Mouse (Mus musculus) ovary, postnatal 14 days (tissue): ENCODE measurements at regions not wholly inside any gene's neighbourhood (a gene's known extent, or its start where the extent isn't known, plus 50 kb on each side); places are given as distances from the start of the nearest gene placed in this dataset.

ENCODE experiments used
- DNase-seq: peaks from one replicate; pipeline ENCODE4 v3.0.0; 2022; ENCODE audit warnings: low spot score

DNA sequence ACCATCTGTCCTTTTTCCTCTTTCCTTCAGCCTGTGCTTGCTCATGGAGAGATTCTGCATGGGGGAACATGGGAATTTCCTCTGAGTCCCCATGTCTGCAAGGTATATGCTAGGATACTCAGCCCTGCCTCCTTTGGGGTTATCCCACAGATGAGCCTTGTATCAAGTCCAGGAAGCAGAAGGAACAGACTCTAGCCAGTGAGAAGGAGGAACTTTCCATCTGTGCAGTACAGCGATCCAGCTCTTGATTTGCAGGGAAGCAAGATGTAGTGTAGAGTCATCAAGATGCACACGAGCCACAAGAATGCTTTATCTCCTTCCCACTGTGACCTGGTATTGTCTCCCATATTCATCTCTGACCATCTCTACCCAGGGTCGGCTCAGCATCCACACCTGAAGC is 84.5 kb downstream of the Gadd45g start:
- DNase-seq: no peak

DNA sequence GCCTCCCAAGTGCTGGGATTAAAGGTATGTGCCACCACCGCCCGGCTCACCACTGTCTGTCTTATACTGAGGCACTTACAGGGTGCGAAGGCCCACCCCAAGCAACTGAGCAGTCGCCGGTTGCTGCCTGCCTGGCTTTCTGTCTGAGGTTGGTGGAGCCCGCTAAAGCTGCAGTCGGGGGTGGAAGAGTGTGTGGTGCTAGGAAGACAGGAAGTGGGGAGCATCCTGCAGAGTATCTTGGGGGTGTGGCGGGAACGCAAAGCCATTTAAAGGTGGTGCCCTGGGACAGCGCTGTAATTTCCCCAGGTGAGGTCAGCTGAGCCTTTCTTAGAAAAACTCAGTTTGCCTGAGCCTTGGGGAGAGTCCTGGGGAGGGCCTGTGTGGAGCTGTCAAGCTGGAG is 89.3 kb downstream of the Gadd45g start:
- DNase-seq: no peak

DNA sequence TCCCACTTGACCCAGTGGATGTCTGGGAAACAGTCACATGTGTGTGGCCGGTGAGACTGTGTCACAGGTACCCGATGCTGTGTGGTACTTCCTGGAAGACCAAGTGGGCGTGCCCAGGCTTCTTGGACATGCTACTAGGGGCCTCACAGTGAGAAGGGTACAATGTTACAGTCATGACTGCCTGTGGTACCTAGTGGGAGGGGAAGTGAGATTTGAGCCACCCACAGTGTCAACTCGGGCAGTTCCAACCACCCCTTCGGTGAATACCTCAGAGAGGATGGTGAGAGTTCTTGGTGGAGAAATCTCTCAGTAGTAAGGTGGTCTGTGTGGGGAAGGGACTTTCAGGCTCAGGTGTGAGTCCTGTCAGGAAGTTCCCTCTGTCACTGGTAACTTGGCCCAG is 90.0 kb downstream of the Gadd45g start:
- no peak for DNase-seq

DNA sequence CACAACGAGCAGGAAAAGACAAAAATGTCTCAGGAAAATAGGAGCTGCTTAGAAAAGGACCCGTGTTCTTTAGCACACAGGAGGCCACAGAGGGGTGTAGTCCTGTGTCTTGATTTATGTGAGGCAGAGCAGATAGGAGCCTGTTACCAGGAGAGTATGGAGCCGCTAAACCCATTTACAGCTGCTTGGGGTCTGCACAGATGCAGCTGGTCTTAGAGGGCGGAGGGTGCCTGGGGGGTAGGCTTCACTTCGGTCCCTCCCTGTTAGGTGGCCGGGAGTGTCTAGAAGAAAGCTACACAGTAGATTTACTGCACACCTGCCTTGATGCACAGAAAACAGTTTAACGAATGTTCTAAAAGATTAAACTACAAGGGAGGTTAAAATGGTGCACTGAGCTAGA is 91.4 kb downstream of the Gadd45g start:
- no peak for DNase-seq

DNA sequence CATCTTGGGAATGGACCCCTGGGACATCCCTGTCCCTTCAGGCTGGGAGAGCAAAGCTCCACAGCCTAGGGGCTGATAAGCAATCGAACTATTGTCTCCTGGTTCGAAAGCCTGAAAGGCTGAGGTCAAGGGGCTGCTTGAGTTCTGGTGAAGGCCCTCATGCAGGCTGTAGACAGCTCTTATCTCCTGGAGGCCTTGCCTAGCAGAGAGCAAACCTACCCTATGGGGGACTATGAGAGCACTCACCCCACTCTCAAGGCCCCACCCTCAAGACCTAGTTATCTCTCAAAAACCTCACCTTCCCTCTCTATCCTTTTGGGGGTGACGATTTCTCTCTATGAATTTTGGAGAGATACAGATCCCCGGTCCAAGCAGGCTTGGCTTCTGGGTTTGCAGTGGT is 92.8 kb downstream of the Gadd45g start:
- DNase-seq: no peak

DNA sequence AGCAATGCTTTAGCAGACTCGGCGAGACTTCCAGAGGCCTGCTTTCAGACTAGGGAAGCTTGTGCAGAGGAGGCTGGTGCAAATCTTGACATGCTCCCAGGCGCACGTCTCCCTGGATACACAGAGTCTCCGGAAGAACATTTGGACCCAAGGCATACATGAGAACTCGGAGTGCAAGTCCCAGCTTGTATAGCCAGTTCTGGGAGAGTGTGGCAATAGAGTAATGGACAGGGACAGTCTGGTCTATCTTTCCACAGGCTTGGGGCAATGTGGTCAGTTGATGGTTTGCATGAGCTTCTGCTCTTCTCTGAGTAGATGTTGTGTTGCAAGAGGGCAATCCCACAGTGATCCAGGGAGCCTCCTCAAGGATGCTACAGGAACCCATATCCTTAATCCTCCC is 93.2 kb downstream of the Gadd45g start:
- DNase-seq: no peak

DNA sequence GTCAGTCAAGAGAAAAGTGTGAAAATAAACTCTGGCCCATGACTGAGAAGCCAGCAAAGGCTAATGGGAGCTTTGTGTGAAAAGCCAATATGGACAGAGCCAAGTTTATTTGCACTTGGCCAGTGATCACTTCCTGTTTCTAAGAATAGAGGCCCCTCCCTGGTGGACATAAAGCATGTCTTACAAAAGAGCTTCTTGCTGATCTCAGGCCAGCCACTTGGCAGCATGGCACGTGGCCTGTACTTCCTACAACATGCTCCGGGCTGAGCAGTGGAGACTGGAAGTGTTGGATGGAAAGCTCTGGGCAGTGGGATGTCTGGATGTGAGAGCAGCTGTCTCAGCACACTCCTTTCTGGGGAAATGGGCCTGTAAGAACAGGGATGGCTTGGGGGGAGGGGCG is 99.7 kb downstream of the Gadd45g start:
- peak; percentile 29 for DNase-seq

DNA sequence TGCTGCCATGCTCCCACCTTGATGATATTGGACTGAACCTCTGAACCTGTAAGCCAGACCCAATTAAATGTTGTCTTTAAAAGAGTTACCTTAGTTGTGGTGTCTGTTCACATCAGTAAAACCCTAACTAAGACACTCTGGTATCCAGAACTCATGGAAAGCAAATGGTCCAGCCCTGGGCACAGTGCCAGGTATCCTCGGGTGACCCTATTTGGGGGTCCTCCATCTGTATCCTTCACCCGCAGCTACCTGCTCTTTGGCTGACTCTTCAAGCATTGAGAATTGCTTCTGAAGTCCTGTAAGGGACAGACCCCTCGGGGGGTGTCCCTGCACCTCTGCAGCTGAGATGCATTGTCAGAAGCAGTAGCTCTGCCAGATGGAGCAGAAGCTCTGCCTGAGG is 102.4 kb downstream of the Gadd45g start:
- DNase-seq: no peak

DNA sequence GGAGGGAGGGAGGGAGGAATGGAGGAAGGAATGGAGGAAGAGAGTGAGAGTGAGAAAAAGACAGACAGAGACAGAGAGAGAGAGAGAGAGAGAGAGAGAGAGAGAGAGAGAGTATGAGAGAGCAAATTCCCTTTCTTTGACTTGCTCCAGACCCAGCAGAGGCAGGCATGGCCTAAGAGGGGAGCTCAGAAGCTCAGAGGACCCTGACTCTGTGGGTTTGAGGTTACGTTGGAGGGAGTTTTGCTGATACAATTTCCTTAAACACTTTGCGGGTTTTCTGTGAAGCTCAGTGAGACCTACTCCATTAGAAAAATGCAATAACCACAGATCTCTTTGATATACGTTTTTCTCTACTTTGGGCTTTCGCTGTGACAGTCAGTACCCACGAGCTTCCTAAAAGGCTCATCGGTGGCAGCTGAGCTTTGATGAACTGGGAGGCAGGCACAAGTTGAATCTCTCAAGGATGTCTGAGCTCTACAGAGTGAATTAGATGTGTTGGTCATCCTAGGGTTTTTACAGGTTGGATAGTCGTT is 105.1 kb downstream of the Gadd45g start:
- no peak for DNase-seq

DNA sequence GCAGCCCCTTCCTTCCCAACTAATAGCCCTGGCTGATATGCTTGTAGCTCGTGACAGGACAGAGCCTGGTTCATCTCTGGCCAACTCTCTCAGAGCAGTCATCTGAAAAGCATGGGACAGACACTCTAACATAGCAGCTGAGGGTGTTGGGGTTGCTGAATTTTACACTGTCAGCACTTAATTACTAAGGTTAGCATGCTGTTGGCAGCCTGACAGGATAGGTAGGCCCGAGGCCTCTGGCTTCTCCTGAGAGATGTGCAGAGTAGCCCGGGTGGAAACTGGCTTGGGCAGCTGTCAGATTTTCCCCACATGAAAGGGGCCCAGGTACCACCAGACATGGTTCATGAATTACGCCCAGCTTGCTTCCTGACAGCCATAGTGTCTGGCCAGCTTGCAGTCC is 106.6 kb downstream of the Gadd45g start:
- DNase-seq: no peak

DNA sequence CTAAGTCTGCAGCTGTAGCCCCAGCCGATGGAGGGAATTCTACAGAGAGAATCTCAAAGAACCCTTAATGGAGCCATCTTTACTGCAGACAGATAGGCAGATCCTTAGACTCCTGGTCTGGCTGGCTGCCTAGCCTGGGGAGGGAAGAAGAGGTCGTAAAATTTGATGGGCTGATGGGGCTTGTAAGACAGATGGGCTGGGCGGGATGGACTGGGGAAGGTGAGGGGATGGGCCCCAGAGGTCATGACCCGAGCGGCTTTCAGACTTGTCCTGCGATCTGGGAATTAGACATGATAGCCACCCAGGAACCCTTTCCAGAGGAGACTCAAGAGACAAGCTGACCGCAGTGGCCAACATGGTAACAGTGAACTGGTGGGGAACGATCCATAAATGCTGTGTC is 107.1 kb downstream of the Gadd45g start:
- no peak for DNase-seq

DNA sequence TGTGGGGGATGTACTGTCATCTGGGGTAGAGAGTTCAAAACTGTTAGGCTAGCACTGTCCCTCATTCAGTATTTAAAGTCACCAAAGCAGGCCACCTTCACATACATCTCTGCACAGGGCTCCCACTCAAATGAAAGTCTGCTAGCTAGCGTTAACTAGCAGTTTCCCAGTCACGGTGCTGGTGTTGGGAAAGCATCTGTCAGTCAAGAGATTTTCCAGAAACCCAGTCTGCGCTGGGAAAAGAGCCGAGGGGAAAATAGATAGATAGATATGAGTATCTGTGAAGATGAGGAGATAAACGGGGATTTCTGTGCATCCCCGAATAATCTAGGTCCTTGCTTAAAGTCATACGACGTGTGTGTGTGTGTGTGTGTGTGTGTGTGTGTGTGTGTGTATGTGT is 110.6 kb downstream of the Gadd45g start:
- no peak for DNase-seq

DNA sequence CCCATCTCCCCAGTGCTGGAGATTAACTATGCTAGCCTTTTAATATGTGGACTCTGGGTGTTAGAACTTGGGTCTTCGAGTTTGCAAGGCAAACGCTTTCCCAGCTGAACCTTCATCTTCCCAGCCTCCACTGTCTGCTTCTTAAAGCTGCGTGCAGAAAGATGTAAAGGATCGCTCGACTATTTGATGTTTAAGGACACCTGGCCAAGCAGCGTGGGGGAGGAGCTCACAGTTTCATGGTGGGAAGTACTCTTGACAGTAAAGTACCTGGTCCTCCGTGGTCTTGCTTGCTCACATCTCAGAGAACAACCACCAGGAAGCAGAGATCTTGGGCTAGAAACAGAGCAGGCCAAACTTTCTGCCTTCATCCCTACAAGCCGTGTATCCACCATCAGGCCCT is 113.1 kb downstream of the Gadd45g start:
- DNase-seq: no peak

DNA sequence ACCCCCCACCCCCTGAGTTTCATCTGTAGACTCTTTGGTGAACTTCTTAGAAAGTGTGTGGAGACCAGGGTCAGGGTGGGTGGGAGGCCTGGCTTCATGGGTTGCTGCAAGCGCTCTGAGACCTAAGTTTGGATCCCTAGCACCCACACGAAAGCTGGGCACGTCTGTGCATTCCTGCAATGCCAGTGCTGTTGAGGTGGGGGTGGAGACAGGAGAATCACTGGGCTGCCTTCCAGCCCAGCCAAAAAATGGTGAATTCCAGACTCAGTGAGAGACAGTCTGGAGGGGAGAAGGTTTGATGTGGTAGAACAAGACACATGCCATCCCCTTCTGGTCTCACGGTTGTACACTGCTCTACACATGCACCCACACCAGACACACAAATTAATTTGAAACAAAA is 113.8 kb downstream of the Gadd45g start:
- no peak for DNase-seq

DNA sequence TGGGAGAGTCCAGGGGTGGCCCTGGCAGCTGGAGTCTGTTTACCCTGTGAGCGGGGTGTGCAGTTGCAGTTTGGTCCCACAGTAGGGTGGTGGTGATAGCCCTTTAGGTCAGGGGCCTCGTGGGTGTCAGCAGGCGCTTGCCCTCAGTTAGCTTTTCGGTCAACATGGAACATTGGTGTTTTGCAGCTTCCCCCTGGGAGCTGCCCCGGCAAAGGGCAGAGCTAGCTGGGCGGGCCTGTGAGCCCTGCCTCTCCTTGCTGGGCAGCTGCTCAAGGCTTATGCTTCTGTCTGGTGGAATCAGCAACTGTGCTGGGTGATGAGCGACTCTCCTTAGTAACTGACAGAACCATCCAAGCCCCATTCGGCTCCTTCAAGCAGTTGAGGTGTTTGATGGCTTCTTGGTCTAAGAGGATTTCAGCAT is 115.7 kb downstream of the Gadd45g start:
- DNase-seq: no peak

DNA sequence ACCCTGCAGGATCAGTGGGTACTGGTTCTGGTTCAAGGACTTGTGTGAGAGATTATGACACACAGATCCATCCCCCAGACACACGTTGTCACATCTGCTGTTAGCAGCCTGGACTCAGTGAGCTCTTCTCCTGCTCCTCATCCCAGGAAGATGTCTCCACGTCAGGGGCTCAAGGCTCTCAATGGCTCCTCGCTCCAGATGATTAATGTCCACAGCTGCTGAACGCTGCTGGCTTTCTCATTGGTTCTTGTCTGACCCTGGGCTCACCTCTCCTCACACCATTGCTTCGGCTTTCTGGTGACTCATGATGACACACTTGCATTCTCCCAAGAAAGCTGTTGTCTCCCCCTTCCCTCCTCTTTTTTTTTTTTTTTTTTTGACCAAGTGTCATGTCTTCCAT is 116.2 kb downstream of the Gadd45g start:
- no peak for DNase-seq

DNA sequence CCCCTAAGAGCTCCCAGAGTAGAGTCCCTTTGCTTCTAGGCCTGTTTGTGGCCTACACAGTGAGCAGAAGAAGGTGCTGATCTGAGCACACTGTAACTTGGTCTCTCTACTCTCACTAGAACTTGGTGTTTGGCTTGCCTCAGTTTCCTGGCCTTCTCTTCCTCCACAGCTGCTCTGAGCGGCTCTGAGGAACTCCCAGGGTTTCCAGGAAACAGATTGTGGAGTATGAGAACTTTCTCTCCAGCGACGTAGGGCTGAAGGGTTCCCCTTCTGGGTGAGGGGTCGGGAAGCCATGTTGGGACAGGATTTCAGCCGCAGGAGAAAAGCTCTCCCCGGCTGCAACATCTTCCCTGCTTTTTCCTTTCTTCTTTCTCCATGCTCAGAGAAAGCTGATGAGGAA is 117.5 kb downstream of the Gadd45g start:
- DNase-seq: no peak

DNA sequence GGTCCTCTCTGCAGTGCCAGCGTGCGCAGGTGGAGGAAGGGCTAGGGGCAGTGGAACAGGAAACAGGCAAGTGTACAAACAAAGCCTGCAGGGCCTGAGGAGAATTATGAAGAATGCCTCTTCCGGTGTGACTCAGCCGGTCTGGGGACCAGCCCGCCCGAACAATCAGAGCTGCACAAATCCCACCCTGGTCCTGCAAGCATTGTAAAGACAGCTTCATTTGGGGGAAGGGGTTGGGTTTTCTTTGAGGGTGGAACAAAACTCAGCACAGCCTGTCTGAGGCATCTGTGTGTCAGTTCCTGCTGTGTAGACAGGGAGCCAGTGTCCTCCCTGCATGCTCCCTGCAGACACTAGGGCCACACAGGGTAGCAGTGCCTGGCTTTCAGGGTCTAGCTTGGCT is 117.9 kb downstream of the Gadd45g start:
- DNase-seq: no peak

DNA sequence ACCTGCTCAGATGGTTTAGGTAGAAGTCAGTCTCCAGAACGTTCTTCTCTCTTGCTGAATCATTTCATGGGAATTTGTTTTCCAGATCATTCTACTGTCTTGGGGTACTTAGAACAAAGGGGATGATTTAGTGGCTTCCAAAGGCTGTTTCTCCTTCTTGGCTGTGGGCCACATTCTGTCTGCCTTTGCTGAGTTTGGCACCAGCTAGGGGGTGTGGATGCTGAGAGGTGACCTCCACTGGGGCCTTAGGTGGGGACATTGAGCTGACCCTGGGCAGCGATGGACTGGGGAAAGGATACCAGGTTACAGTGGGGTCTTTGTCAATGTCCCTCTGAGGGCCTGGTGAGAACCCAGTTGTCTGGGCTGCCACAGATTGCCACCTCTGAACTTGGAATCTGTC is 118.4 kb downstream of the Gadd45g start:
- DNase-seq: no peak

DNA sequence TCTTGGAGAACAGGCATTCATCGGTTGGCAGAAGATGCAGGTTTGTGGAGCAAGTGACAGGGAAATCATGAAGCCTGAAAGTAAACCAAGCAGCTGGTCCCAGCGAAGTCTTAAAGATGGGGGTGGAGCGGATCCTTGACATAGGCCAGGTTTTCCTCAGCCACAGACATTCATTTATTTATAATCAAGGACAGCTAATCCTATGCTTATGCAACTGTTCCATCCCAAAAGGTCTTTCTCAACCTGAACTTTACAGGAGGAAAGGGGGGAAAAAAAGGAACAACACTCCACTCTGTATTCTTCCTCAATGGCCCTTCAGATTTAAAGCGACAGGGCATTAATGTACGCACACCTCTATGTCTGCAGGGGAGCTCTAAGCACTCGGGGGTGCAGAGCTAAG is 121.6 kb downstream of the Gadd45g start:
- DNase-seq: no peak

DNA sequence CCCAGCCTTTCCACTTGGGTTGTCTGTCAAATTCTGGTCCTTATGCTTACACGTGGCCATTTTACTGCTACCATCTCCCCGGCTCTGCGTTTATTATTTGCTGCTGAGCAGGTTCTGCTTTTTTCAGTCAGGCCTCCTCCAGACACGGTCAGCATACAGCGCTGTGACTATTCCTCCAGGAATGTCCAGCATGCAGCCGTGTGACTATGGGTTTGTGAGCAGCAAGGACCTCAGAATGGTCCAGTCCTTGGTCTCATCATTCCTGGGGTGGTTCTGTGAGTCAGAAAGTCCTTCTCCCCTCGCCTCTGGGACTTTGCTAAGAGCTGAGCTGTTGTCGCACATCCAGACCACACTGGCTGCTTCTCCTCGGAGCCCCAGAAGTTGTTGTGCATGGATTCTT is 122.3 kb downstream of the Gadd45g start:
- no peak for DNase-seq

DNA sequence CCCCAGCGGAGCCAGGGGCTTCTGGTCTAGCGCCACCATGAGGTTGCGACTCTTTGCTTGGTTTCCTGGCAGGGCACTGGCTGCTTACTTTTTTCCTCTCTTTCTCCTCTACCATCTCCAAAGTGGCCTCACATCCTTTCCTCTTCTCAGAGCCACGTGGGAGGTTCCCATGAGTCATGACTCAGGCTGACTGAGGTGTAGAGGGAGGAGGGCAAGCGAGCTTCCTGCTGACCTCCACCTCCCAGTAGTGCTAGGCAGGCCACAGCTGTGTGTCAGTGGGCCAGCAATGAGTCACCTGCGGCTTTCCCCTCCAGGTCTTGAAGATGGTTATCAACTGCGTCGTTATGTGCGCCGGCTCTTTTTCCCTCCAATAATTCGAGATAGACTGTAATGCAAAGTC is 123.6 kb downstream of the Gadd45g start:
- no peak for DNase-seq

DNA sequence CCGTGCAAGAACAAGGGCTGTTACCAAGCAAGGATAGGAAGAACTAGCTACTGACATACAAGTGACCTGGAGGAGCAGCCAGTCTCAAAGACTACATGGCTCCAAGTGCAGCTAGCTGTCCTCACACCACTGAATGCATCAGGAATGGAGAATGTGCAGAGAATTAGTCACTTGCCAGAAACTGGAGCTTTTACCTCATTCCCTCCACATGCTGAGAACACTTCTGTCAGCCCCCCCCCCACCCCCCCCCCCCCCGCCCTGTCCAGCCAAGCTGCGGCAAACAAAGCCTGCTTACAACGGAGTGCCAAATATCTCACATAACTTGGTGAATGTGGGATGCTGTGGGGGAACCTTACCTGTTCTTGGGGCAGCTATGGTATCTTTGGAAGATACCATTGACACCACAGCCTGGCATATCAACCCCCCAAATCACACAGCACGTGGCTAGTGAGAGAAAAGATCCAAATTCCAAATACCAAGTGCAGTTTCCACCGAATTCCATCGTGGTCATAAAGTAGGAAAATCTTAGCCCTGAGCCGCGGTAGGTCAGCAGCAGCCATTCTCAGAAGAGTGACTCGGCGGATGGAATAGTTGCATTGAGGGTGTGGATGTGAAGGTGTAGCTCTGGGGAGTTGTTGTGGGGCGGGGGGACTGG is 126.3 kb downstream of the Gadd45g start:
- DNase-seq: no peak

DNA sequence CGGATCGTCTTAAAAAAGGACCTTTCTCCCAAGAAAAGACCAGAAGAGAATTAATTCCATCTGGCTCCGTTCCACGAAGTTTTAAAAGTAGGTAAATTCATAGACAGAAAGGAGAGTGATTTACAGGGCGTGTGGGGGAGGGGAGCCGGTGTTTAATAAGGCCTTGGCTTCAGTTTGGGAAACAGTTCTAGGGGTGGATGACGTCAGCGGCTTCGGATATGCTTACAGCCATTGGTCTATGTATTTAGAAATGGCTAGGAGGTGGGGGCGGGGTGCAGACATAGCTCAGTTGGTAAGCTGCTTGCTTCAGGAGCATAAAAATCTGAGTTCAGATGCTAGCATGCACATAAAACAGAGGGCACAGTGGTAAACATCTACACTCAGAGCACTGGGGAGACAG is 127.0 kb downstream of the Gadd45g start:
- no peak for DNase-seq

DNA sequence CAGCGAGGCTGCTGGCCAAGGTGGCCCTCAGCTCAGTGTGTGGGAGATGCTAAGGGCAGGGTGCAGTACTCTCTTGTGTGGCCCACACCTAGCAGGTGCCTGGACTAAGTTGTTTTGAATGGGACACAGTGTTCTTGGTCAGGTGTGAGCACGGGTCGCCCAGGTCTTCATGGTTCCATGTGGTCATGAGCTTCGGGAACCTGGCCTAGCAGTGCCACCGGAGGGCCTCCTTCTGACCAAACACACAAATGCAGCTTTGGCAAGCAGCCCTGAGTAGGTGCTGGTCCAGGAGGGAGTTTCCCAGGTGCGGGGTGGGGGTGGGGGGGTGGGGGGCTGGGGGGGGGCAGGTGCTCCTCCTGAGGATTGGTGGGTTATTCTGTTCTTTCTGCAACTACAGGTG is 127.6 kb downstream of the Gadd45g start:
- no peak for DNase-seq
